Mouse (Mus musculus) testis, adult 2 months (tissue): Measurements from ENCODE around the gene Fcmr.

ENCODE experiments used
- CTCF ChIP-seq: fragments of 200-500 bp; IDR thresholded peaks from 2 replicates; pipeline ENCODE4 v1.5.1; 2012; ENCODE audit warnings: low read depth, mild to moderate bottlenecking, inconsistent platforms, low read length, moderate library complexity; ENCODE audit not compliant: control insufficient read depth, insufficient read depth, insufficient replicate concordance
- POLR2A ChIP-seq: fragments of 200-500 bp; IDR thresholded peaks from 2 replicates; pipeline ENCODE4 v1.6.1; 2012; ENCODE audit warnings: low read depth, mild to moderate bottlenecking, inconsistent platforms, low read length, moderate library complexity; ENCODE audit not compliant: control insufficient read depth

DNA sequence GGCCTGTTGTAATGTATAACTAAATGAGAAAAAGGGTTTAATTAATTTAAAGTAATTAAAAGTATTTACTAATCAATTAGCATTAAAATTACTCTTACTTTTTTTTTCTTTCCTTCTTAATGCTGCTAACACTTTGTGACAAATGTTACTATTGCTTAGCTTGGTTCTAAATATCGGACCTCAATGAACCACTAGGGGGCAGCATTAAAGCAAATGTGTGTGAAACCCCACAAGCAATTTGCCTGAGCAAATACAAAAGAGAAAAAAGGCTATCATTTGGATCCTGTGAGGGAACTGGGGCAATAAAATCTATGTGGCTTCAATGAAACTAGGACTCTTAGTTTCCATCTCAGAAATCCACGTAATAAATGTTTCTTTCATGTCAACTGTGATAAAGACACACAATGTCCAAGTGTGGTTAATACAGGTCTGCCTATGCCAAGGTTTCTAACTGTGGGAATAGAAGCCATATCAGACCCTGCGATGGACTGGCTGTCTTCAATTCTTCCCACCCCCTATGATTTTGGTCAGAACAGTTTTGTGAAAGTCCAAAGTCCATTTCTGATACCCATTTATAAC lies 11.6 kb downstream of the Fcmr start:
- TF ChIP-seq POLR2A (no peak), CTCF (no peak)
